Mouse (Mus musculus) G1E-ER4 (cell line): Measurements from ENCODE around the gene Ccdc102a. TPM values are rescaled to one million over a fixed set of nuclear protein-coding genes. Genes with fewer than 3 reads are reported as not detected.
A peak's percentile ranks its signal among the peaks of the same experiment; 100 is the strongest.

ENCODE experiments used
- GATA1 ChIP-seq: IDR thresholded peaks from one replicate; pipeline ENCODE4 v1.8.0; 2012; ENCODE audit warnings: low read length, inconsistent platforms
- polyA plus RNA-seq: library from polyadenylated mRNA; stranded (reverse); fragments of >175 nt; gene quantifications from 2 replicates; pipeline ENCODE4 v1.2.3, GENCODE M21; 2012

Gene Ccdc102a
- polyA plus RNA-seq: 1.4 and 1.6 TPM in 2 replicates

DNA sequence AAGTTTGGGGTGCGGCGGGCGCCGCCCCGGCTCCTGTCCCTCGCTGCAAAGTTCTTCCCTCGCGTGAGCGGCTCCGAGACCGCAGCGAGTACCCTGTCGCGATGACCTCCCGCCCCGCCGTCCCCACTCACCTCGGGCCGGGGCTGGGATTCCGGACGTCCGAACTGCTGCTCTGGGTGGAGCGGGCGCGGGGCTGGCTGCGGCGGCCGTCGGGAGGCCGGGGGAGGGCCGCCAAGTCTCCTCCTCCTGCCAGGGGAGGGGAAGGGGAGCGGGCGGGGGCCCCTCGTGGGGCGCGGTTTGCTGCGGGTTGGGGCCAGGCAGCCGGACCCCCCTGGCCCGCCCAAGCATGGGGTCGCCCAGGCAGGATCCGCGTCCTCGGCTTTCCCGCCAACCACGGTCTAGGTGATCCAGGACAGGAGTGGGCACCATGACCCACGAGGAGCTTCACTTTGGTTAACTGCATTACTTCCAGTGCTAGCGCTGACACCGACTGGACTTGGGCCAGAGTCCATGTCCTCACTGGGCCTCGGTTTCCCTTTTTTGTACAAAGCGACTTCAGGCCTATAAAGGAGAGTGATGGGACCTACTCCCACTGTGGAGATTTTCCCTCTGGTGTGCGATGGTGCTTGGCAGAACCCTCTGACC, at the start of gene Ccdc102a:
Gene Ccdc102a, minus strand, starts transcription at position 248 of the 645 bp plus-strand sequence.
- no peak for TF ChIP-seq GATA1

DNA sequence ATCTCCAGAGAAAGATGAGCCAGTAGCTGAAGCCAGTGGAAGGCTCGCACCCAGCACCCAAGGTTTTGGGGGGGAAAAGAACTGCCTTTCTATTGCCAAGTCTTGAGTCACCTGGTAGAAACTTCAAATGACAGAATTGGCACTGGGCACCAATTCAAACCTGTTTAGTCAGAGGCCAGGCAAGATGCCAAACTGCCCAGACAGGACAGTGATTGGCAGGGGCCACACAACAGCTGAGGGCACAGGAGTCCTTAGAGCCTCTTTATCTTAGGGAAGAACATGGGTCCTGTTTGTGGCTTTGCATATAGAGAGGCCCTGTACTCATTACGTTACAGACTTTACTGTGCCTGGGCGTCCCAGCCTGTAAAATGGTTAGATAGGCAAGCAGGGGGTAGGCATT, 49.7 kb upstream of the Ccdc102a start:
- no peak for TF ChIP-seq GATA1

GRCm38 (mm10) chr8:94967071-94967470, 49.2 kb upstream of the Ccdc102a start:
- TF ChIP-seq GATA1: no peak

DNA sequence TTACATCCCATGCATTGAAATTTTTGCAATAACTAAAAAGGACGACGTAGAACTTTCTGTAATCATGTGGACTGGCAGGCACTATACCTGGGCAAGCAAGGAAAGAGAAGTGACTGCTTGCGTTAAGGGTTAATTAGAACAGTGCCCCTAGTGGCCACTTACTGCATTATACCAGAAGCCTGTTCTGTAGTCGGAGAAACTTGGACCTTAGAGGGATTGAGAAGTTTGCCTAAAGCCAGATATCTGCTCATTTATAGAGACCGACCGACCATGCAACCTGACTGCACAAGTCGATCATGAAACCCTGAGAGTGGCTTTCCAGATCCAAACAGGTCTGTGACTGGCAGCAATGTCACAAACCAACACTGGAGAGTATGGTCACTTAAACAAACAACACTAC, 48.7 kb upstream of the Ccdc102a start:
- TF ChIP-seq GATA1: no peak

- TF ChIP-seq GATA1: peak; percentile 91
Measured at GRCm38 (mm10) chr8:94964828-94965227, 46.9 kb upstream of the Ccdc102a start.

GRCm38 (mm10) chr8:94962201-94962600, 44.3 kb upstream of the Ccdc102a start:
- no peak for TF ChIP-seq GATA1

- TF ChIP-seq GATA1: no peak
Measured at GRCm38 (mm10) chr8:94956078-94956574, 38.2 kb upstream of the Ccdc102a start.

- no peak for TF ChIP-seq GATA1
Measured at GRCm38 (mm10) chr8:94954921-94955758, 37.2 kb upstream of the Ccdc102a start.

- no peak for TF ChIP-seq GATA1
Measured at GRCm38 (mm10) chr8:94954368-94954737, 36.5 kb upstream of the Ccdc102a start.

DNA sequence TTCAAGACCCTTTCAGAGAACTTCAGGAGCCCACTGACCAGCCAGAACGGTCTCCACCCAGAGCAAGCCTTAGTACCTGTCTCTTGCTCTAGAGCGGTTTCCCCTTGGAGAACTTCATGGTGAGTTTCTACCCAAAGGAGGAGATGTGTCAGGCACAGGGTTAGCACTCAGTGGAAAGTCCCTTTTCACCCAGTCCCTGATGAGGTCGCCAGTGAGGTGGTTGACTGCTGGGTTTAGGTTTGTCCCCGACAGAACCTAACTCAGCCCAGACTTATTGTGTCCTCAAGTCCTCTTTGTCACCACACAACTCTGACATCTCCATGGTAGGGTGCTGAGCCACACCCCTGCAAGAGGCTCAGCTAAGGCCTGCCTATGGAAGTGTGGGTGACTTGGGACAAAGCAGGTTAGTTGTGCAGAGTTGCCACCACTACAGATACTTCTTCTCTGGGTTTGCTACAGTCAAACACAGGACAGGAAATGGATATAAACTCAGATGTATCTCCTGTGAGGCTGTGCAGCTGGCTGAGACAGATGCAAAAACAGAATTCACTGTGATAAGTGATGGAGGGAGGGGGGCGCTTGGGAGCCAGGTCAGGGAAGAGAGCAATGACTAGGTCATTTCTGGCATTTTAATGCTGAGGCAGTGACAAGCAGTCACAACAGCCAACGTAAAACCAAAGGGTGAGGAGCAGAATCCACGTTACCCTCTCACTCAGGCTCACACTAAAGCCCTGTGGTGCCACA, 35.9 kb upstream of the Ccdc102a start:
- TF ChIP-seq GATA1: no peak

DNA sequence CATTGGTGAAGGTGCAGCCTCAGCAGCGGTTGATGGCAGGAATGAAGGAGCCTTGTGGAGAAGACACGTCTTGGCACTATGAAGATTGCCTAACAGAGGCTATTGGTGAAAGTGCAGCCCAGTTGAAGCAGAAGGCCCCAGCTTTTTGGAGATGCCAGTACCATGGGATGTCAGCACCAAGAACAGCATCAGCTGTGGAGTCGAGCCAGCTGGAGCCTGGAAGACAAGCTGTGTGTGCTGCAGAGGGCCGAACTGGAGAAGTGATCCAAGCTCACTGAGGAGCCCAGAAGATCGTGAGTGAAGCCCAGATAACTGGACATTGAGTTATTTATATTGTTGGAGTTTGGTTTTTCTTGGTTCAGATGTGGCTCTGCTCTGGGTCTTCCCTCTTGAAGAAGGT, 34.2 kb upstream of the Ccdc102a start:
- no peak for TF ChIP-seq GATA1

GRCm38 (mm10) chr8:94950458-94950857, 32.6 kb upstream of the Ccdc102a start:
- no peak for TF ChIP-seq GATA1

DNA sequence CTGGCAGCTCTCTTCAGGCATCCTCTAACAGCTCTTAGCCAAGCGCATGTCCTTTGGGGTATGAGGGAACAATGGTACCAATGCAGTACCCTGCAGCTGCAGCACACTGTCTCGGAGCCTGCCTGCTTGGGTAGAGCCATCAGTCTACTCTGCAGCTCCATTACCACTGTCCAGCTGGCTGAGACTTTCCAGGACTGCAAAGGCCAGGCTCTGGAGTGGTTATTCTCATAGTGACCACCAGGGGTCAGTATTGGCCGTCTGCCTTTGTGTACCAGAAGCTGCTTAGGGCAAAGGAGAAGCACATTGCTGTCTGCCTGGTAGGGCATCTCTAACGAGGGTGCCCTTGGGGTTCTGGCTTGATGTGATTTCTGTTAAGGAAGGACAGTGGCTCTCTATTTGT, 32.1 kb upstream of the Ccdc102a start:
- TF ChIP-seq GATA1: no peak

DNA sequence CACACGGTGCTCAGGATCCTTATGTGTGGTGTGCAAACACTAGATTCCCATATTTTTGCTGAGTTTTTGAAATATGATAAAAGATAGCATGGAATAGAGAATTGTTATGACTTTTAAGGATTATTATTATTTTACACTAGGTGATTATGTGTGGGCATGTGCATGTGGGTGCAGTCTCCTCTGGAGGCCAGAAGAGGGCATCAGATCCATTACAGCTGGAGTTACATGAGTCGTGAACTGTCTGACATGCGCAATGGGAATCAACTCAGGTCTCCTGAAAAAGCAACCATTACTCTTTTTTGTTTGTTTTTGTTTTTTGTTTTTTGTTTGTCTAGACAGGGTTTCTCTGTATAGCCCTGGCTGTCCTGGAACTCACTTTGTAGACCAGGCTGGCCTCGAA, 31.1 kb upstream of the Ccdc102a start:
- no peak for TF ChIP-seq GATA1

DNA sequence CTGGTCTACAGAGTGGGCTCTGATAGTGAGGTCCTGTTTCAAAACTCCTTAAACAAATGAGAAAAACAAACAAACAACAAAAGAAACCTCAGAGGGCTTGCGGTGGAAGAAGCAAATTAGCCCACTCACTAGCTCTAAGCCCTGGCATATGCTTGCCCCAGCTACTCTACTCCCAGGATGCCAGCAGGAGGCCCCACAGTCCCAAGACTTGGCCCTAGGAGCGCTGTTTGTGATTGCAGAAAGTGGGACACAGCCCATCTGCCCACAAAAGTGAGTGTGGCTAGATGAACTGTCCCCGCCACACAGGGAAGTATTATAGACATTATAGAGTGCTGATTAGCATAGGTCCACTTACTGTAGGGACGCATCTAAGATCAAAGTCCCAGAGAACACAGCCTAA, 30.5 kb upstream of the Ccdc102a start:
- TF ChIP-seq GATA1: no peak

GRCm38 (mm10) chr8:94945185-94945584, 27.3 kb upstream of the Ccdc102a start:
- no peak for TF ChIP-seq GATA1
